Mouse (Mus musculus): ENCODE results near the gene S100a6.

Gene S100a6

GRCm38 (mm10) chr3:90612728-90613291, at the start of gene S100a6:
Gene S100a6 (plus strand): TSS chr3:90612882.
- DNase-seq (ENCODE audit: inconsistent ontology term) = peak; percentile 92

DNA sequence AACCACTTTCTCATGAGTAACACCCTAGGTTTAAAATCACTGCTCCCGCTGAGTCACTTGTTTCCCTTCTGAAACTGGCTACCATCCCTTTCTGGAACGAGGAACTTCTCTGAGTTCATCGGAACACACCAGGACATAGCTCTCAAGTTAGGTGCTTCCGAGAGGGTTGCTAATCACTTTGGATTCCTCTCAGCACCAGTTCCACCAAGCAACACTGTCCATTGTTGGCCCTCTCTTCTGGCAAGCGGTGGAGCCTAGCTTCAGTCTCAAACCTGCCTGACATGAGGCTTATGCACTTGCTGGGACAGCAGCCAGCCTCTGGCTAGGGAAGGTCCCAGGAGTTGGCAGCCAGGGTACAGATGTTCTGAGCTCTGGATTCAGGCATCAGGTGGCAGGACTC, 38.0 kb upstream of the S100a6 start:
- peak; percentile 30 for DNase-seq (ENCODE audit: inconsistent ontology term)

GRCm38 (mm10) chr3:90575320-90575719, 37.4 kb upstream of the S100a6 start:
- DNase-seq (ENCODE audit: inconsistent ontology term) = no peak

- no peak for DNase-seq (ENCODE audit: inconsistent ontology term)
These were observed 36.2 kb upstream of the S100a6 start for GRCm38 (mm10) chr3:90576351-90577001.

DNA sequence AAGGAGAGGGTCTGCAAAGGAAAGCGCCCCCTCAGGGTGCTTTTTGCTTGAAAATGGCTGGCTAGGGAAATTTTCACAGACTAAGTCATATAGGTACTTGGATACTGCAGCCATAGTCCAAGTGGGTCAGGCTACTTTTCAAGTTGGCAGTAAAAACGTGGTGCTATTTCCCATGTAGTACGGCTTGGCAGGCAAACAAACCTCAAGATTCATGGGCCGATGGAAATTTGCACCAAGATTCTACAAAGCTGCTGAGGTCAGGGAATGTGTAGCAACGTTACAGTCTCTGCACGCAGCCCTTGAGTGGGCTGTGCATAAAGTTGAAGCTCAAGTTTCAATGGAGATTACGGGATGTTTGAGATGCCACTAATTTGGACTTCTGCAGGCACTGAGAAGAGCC, 33.2 kb upstream of the S100a6 start:
- peak; percentile 62 for DNase-seq (ENCODE audit: inconsistent ontology term)

DNA sequence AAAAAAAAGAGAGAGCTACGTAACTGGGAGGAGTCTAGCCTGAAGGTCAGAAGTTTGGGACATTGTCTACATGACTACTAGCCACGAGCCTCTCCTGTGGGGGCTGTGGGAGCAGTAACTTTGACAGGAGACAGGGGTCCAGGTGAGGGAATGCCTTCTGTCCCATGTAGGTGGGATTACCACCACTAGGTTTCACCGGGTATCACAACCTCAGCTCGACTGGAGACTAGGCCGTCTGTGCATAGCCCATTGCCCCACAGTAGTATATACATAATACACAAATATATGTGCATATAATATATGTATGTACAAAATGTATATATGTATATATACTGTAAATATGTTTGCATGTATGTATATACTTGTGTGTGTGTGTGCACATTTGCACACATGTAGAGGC, 31.5 kb upstream of the S100a6 start:
- DNase-seq (ENCODE audit: inconsistent ontology term) = no peak

DNA sequence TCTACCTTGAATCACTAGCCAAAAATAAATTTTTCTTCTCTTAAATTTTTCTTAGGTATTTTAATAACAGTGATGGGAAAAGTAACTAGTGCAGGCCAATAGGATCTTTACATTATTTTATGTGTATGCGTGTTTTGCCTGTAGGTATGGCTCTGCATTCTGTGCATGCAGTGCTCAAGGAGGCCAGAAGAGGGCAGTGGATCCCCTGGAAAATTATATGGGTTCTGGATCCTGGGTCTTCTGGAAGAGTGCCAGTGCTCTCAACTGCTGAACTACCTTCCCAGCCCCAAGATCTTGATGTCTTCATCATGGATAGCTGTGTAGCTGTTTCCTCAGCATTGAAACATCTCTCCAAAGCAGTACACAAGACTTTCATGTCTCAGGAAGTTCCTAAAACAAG, 30.5 kb upstream of the S100a6 start:
- DNase-seq (ENCODE audit: inconsistent ontology term) = no peak

GRCm38 (mm10) chr3:90582556-90582955, 30.1 kb upstream of the S100a6 start:
- no peak for DNase-seq (ENCODE audit: inconsistent ontology term)

- peak; percentile 65 for DNase-seq (ENCODE audit: inconsistent ontology term)
These were observed 28.8 kb upstream of the S100a6 start for GRCm38 (mm10) chr3:90583893-90584292.

- DNase-seq (ENCODE audit: inconsistent ontology term) = peak; percentile 91
These were observed 27.1 kb upstream of the S100a6 start for GRCm38 (mm10) chr3:90585595-90585994.

GRCm38 (mm10) chr3:90586016-90586643, 26.6 kb upstream of the S100a6 start:
- no peak for DNase-seq (ENCODE audit: inconsistent ontology term)

GRCm38 (mm10) chr3:90586906-90587305, 25.8 kb upstream of the S100a6 start:
- peak; percentile 99 for DNase-seq (ENCODE audit: inconsistent ontology term)

- peak; percentile 91 for DNase-seq (ENCODE audit: inconsistent ontology term)
These were observed 25.2 kb upstream of the S100a6 start for GRCm38 (mm10) chr3:90587361-90588101.

GRCm38 (mm10) chr3:90589390-90589789, 23.3 kb upstream of the S100a6 start:
- no peak for DNase-seq (ENCODE audit: inconsistent ontology term)

DNA sequence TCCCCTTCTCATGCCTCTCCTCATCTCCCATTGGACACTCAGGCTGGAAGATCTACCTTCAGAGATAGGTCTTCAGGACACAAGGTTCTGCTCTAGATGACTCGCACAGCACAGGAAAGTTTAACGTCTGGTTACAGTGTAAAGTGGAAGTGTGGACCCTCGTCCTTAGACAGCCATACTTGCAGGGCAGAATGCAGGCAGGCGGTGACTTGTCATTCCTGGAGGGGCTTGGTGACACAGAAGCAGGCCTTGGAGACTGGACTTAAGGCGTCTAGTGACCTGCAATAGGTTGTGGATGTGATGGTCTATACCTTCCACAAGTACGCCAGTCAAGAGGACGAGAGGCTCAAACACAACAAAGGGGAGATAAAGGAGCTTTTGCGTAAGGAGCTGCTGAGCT, 22.7 kb upstream of the S100a6 start, which contains the start of gene S100a2:
Gene S100a2 (plus strand): TSS at position 301 of the 400 bp plus-strand sequence.
- DNase-seq (ENCODE audit: inconsistent ontology term) = no peak

GRCm38 (mm10) chr3:90594466-90594865, 18.2 kb upstream of the S100a6 start:
- no peak for DNase-seq (ENCODE audit: inconsistent ontology term)

- DNase-seq (ENCODE audit: inconsistent ontology term) = no peak
These were observed 17.1 kb upstream of the S100a6 start for GRCm38 (mm10) chr3:90595556-90595955.

DNA sequence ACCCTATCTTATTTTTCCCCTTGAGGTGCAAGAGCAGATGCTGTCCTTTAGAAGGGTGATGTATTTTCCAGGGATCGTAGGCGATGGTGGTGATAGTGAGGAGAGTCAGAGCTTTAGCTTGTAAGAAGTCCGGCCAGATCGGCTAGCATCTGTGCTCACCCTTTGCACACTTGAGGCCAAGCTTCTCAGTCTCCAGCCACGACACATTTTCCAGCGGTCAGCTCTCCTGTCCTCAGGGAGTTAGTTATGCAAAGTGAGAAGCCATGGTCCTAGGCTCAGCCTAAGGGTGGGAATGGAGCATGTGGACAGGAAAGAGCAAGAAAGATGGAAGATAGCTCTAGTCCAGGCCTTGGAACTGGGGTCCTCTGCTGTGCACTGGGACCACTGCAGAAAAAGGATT, 15.9 kb upstream of the S100a6 start:
- no peak for DNase-seq (ENCODE audit: inconsistent ontology term)

DNA sequence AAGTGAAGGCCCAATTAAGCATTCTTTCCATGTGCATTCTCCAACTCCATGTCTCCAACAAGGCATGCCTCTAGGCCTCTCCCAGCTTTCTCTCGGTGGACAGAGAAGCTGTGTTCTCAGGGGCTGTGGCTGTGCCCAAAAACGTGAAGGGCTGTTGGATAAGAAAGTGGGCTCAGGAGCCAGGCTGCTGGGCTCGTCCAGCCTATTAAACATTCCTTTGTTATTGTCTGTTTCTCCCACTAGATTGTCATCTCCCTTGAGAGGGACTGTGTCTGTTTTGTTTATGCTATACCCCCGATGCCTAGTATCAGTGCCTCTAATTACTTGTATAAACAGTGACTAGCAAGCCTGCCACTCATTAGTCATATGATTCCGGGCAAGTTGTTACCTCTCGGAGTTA, 14.9 kb upstream of the S100a6 start:
- peak; percentile 77 for DNase-seq (ENCODE audit: inconsistent ontology term)

DNA sequence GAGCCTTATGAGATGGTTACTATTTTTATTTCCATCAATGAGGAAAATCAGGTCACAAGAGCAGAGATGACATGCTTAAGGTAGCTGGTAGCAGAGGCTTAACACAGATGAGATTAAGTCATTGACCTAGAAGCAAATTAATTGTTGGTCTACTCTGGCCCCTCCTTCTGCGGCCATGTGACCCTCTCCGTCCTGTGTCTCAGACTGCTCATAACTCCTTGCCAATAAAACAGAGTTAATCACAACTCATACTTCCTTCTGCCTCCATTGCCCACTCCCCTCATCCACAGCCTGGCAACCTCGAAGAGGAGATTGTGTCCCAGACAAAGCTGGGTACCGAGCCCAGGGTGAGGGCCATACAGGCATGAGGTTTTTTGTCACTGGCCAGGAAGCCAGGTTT, 14.5 kb upstream of the S100a6 start:
- no peak for DNase-seq (ENCODE audit: inconsistent ontology term)

- no peak for DNase-seq (ENCODE audit: inconsistent ontology term)
These were observed 13.3 kb upstream of the S100a6 start for GRCm38 (mm10) chr3:90599401-90599800.

- no peak for DNase-seq (ENCODE audit: inconsistent ontology term)
These were observed 12.6 kb upstream of the S100a6 start for GRCm38 (mm10) chr3:90600036-90600435.

Measured in Muller cell, postnatal 12 days (primary cell).